Mouse (Mus musculus): ENCODE results near the gene Myt1.
"Not testable (repeated sequence)": the region's sequence is repeated elsewhere in the genome, so short reads cannot be mapped to it uniquely, and the experiment has no call there.

Myt1 gene

DNA sequence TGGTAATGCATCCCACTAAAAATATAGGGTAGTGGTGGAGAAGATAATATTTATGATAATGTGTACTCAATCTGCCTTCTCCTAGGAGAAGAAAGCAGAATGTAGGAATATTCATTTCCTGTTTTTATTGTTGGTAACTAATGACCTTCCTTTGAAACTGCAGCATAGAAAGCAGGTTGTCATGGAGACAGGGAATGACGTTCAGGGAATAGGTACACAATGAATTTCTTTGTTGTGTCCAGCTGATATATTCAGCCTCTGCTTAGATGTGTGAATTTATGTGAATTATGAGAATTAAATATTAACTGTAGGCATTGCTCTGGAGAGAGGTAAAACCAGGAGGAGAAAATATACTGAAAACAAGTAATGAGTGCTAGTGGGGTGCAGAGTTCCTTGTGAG, 18.3 kb downstream of the Myt1 start:
- DNase-seq: no peak

DNA sequence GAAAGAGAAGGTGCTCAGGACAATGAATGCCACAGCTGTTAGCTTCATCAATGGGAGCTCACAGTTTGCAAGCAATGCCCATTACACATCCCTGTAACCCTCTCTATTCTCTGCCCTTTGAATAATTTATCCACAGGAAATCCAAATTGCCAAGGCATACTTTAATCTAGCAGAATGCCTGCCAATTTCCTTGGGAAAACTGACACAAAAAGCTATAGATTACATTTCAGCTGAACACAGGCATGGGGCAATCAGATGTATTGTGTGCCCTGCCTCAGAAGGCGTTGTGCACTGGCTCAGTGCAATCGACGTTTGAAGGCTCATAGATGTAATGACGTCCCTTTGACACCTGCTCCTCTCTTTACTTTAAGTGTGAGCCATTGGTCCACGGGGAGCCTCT, 24.7 kb downstream of the Myt1 start:
- DNase-seq: no peak

DNA sequence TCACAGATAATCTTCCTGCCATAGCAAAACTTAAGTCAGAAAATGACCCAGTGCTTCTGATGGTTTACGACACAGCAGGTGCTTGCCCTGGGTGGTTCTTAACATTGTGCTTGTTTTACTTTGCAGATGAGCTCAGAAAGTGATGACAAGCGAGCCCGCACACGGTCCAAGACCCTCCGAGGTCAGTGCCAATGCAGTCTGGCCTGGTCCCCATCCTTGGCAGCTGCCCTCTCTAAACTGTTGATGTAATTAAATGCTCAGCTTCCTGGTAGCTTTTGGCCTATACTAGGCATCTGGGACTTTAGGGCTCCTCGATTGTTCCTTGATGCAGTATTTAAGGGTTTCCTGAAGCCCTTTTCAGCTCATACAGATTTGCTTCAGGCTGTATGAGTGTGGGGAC, 26.3 kb downstream of the Myt1 start:
- no peak for DNase-seq

DNA sequence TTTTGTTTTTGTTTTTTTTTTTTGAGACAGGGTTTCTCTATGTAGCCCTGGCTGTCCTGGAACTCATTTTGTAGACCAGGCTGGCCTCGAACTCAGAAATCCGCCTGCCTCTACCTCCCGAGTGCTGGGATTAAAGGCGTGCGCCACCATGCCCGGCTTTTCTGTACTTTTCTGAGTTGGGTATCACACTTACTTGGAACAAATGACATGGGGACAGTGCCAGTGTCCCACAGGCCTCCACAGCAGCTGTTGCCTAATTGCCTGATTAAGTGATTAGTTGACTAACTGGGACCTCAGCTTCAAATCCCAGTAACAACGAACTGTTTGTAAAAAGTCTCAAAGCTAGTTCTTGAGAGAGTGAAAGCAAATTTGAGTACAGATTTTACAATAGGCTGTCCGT, 30.1 kb downstream of the Myt1 start:
- DNase-seq: not testable (repeated sequence)

DNA sequence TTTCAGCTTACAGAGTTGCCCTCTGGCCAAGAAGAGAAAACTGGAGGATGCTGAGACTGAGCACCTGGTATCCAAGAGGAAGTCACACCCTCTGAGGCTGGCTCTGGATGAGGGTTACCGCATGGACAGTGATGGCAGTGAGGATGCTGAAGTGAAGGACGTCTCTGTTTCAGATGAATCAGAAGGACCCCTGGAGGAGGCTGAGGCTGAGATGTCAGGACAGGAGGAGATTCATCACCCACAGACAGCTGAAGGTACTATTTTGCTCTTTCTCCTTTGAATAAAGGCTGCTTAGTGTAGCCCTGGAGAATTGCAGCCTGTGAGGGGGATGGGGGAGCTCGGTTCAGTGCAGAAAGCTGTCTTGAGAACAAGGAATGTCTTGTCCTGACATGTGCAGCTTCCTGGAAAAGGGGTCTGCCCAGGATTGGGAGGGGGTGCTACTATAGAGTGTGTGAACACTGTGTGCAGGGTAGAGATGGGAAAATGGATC, 32.6 kb downstream of the Myt1 start:
- peak; percentile 11 for DNase-seq

DNA sequence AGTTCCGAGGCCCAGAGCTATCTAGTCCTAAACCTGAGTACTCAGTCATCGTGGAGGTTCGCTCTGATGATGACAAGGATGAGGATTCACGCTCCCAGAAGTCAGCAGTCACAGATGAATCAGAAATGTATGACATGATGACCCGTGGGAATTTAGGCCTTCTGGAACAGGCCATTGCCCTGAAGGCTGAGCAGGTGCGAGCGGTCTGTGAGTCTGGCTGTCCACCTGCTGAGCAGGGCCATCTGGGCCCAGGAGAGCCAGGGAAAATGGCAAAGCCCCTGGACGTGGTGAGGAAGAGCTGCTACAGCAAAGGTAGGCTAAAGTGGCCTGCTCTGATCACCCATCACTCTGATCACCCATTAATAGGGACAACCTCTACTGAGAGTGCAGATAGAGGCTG, 34.5 kb downstream of the Myt1 start:
- no peak for DNase-seq

DNA sequence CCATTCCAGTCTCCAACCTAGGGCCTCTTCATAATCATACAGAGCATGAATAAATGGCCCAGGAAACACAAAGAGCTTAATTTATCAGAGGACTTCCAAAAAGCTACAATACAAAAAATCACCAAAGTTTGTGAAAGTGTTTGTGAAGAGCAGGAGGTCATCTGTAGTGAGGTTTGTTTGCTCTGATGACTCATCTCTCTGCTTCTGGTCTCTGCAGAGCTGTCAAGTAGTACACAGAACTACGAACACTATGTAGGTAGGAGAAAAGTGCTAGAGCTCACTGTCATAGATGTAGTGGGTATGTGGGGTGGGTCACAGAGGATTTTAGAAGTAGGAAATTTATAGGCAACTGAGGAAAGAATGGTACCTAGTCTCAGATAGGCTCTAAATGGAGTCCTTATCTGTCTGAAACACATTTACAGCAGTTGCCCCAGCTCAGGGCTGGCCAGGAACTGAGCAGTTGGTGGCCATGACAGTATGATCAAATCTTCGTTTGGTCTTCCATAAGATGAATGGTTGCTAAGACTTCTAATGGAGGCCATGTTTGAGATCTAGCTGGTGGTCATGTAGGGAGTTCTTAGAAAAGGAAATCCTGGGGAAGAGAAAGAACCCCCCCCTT, 66.0 kb downstream of the Myt1 start:
- no peak for DNase-seq

DNA sequence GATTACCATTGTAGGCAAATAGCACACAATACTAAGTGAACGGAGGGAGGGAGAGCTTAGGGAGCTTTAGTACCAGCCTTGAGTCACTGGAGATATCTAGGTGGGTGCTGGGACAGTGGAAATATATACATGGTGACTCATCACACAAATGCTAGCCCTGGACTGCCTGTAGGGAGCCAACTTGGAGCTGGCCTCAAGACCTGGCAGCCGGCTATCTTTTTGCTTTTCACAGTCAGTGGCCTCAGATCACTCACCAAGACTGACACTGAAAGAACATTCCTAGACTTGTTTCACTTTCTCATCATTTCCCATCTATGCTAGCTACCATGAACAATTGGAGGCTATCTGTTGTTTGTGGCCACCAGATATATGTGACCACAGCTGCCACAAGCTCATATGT, 69.6 kb downstream of the Myt1 start:
- DNase-seq: no peak

DNA sequence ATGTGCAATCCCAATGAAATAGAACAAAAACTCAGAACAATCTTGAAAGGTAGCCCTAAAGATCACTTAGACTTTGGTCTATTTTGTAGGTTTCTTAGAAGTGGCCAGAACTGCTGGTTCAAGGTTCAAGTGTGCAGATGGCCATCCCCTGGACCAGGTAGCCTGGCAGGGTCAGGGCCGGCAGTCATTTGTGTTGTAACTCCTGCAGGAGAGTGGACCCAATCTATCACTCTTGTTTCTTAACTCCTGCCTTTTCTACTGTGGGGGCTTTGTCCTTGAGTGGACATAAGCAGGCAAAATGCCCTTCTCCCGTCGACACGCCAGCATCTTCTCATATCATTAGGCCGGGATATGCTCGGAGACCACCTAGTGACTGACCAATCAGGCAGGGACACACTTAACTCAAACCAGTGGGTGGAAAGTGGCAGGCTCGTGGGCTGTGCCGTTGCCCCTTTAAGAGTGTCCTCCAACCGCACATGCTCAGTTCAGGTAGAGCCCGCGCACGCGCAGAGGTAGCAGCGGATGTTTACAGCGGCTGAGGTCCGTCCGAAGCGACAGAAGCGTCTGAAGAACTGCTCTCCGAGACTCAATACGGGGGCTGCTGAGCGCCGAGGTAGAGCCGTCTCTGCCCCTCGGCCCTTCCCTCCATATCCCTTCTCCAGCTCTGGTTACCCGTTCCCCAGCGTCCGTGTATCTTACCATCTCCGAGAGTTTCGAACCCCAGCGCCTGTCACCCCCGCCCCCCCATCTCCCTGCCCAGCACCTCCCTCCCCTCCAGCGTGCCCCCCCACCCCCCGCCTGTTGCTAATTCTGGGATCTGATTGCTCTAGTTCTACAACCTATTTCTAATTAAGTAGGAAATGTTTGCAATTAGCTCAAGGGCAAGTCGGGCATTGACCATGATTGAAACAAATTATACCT, 74.5 kb downstream of the Myt1 start, which contains the start of gene Pcmtd2:
Gene Pcmtd2 (plus strand): TSS at position 483 of the 921 bp plus-strand sequence.
- DNase-seq: peak; percentile 91

DNA sequence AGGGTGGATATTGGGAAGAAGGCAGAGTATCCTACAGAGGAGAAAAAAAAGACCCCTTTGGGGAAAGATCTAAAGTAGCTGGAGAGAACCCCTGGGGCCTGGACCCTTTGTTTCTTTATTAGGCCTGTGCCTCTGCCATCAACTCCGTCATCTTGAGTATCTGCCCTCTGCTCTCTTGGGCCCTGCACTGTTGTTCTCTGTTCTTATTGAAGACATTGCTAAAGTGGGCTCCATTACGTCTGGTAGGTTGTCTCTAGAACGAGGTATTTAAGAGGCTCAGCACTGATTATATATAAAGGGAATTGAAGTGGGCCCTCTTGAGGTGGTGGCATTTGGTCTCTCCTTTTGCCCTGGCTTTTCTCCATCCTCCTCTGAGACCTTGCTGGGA, 75.2 kb downstream of the Myt1 start:
- no peak for DNase-seq

DNA sequence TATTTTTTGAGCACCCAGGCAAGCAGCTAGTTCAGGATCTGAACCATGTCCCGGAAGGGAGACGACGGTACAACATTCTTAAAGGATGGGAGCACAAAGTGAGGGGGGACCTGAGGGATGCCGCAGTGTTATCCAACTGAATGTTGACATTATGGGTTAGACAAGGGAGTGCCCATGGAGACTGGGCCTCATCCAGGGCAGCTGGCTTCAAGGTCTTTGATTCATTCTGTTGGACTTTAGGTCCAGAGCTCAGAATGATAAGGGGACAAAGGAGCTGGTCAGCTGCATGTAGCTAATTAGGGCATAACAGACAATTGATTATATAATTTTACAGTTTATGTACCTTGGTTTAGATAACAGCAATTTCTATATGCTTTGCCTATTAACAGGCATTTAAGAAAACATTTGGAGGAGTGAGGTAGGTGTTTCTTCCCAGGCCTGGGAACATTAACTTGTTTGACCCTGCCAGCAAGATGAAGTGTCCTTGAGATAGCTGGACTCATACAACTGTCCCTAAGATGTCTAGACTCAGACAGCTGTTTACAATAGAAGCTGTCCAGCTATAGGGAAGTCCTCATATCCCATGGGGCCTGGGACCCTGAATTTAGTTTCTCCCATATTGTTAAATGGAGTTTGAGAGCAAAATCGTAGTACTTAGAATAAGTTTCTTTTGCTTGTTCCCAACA, 82.7 kb downstream of the Myt1 start:
- no peak for DNase-seq

DNA sequence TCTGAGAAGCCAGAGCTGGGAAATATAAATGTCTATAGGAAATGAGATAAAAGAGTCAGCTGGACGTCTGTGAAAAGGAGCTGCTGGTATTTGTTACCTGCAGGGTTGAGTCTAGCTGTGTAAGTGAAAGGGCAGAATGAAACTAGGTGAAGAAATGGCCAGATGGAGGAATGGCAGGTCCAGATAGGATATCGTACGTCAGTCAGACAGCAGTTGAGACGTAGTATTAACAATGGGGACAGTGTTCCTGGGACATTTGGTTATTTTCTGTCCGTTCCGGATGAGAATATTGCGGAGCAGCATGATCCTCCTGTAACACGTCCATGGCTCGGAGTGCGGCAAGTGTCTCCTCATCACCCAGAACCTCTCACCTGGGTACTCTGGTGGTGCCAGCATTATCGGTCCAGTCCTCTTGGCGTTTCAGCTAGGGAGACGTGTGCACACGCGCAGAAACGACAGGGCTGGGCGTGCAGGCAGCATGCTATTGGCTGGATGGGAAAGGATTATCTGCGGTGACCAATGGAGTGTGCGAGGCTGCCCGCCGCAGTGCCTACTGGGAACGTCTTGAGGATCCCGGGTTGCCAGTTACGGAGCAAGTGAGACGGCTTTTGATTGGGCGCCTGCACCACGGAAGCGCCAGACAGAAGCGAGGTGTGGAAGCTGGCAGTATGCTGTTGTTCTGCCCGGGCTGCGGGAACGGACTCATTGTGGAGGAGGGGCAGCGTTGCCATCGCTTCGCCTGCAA, 100.8 kb downstream of the Myt1 start, which contains the start of gene Polr3k:
Gene Polr3k (plus strand): TSS at position 547 of the 745 bp plus-strand sequence.
- DNase-seq: peak; percentile 88

DNA sequence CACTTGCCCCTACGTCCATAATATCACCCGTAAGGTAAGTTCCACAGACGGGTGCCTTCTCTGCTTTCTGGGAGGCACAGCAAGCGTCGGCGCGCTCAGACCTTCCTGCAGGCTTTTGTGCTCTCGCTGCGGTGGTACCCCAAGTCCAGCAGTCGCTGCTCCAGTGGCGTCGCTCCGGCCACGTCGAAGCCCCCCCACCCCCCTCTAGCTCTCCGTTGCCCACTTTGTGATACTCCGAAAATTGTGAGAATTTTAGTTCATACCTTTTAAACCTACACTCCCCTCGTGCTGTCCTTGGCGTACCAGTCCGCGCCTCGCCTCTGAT, 101.4 kb downstream of the Myt1 start:
- peak; percentile 20 for DNase-seq

DNA sequence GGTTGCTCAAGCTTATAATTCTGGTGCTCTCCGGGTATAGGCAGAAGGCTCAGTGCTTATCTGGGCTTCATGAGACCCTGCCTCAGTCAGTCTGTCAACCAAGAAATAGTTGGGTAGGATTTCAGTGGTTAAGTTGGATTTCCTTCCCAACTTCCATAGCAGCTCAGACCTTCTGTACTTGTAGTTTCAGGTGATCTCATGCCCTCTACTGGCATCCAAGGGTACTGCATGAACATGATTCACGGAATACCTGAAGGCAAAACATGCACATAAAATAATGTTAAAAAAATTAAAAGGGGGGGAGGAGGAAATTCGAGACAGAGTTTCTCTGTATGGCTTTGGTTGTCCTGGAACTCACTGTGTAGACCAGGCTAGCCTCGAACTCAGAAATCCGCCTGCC, 103.8 kb downstream of the Myt1 start:
- DNase-seq: peak; percentile 71

DNA sequence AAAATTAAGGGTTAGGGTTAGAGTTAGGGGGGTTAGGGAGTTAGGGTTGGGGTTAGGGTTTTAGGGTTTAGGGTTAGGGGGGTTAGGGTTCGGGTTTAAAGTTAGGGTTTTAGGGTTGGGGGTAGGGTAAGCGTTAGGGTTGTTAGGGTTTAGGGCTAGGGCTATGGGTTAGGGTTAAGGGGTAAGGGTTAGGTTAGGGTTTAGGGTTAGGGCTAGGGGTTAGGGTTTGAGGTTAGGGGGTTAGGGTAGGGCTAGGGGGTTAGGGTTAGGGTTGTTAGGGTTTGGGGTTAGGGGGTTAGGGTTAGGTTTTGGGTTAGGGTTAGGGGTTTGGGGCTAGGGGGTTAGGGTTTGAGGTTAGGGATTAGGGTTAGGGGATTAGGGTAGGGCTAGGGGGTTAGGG, 107.9 kb downstream of the Myt1 start:
- DNase-seq: no peak
